Mouse (Mus musculus): ENCODE measurements around the gene Mybpc1.
A peak's percentile ranks its signal among the peaks of the same experiment; 100 is the strongest.
"Not testable (repeated sequence)": the region's sequence is repeated elsewhere in the genome, so short reads cannot be mapped to it uniquely, and the experiment has no call there.

The Mybpc1 gene

DNA sequence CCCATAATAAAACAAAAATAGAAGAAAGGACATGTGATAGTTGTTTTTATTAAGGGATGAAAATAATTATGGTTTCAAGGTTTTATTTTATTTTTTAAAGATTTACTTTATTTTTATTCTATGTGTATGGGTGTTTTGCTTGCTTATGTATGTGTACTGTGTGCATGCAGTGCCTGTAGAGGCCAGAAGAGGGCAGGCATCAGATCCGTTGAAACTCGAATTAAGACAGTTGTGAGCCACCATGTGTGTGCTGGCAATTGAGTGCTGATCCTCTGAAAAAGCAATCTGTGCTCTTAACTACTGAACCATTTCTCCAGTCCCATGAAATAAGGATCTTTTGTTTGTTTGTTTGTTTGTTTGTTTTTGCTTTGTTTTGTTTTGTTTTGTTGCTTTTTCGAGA is 54.7 kb downstream of the Mybpc1 start:
- no peak for DNase-seq (ENCODE audit: low spot score in 2 of 2)

DNA sequence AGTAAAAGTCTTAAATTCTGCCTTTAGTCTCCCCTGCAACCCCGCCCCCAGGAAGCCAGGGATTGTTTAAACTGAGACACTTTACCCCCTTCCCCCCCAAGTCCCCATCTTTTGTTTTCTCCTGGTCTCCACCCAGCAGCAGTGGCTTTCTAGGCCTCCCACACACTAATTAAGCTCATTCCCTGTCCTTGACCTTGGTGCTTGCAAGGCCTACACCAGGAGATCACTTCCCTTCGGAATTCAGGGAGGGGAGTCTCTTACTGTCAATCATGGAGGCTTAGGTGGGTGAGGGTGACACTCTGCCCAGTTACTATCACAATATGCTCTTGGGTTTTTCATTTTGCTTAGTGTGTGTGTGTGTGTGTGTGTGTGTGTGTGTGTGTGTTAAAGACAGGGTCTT is 57.3 kb downstream of the Mybpc1 start:
- no peak for DNase-seq (ENCODE audit: low spot score in 2 of 2)

GRCm38 (mm10) chr10:88530631-88531030 is 74.3 kb downstream of the Mybpc1 start:
- DNase-seq (ENCODE audit: low spot score in 2 of 2): no peak

- DNase-seq (ENCODE audit: low spot score in 2 of 2): no peak
Measured at GRCm38 (mm10) chr10:88524016-88524415, 80.9 kb downstream of the Mybpc1 start.

DNA sequence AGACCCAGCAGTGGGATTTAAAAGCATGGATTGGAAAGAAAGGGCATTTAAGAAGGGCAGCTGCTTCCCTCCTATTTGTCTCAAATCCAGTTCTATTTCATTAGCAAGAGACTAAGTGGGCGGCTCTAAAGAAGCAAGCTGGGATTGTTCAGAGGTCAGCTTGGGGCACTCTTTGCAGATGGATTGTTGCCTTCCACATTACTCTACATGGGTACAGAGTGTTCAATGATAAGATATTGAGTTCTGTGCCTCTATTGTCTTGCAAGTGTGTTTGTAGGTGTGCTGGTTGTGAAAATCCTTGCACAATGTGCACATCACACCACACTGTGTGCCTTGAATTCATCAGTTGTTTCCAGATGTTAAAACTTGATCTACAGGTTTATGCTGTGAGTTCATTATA is 81.7 kb downstream of the Mybpc1 start:
- no peak for DNase-seq (ENCODE audit: low spot score in 2 of 2)

DNA sequence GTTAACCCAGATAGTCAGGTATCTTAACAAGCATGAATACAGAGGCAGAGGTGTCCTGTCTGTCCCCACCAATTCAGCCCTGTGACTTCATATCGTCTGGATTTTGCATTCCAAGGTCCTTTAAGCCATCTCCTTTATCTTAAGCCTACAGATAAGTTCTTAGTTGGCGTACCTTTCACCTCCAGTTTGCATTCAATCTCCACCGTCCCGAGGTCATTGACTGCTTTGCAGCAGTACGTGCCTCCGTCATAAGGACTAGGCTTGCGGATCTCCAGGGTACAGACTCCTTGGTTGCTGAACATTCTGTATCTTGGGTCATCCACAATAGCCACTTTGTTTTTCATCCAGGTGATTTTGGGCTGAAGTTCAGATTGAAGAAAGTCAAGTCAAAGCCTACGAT is 82.2 kb downstream of the Mybpc1 start:
- DNase-seq (ENCODE audit: low spot score in 2 of 2): no peak

GRCm38 (mm10) chr10:88515049-88515448 is 89.9 kb downstream of the Mybpc1 start:
- DNase-seq (ENCODE audit: low spot score in 2 of 2): not testable (repeated sequence)

DNA sequence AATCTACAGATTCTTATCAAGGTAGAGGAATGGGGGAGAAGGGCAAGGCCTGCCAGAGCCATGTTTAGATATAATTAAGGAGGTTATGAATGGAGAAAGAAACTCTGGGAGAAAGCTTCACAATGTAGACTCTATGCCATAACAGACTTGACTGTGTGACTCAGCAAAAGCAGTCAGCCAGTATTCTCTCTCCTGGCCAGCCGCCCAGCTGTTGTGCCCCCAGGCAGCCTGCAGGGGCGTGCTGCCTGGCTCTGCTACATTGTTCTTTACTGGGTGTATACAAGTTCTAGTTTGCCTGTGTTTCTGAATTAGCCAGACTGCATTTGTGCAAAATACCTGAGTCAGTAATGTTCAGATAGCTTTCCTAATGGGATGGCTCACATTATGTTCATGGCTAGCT is 90.5 kb downstream of the Mybpc1 start:
- peak; percentile 18 to 30 for DNase-seq (ENCODE audit: low spot score in 2 of 2)

DNA sequence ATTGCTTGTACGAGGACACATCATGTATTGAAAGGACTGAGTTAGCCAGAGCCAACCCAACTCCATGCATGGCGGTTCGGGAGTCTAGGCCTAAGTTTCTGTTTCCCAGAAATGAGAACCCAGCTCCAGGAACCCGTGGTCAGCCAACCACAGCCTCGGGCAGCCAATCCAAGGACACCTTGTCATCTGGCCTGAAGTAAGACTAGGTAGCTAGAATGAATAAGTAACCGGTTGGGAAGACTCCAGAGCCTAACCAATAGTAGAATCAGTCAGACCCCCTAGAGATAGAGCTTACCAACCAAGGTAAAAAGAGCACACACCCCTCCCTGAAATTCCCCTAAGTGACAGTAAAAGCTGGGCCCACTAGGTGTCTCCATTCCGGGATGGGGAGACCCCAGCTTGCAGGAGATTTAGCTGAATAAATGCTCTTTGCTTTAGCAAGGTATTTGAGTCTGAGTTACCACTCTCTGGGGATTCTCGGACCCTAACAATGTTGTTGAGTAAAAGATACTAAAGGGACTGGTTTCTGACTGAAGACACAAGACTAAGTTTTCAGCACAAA is 91.3 kb downstream of the Mybpc1 start:
- DNase-seq (ENCODE audit: low spot score in 2 of 2): no peak

DNA sequence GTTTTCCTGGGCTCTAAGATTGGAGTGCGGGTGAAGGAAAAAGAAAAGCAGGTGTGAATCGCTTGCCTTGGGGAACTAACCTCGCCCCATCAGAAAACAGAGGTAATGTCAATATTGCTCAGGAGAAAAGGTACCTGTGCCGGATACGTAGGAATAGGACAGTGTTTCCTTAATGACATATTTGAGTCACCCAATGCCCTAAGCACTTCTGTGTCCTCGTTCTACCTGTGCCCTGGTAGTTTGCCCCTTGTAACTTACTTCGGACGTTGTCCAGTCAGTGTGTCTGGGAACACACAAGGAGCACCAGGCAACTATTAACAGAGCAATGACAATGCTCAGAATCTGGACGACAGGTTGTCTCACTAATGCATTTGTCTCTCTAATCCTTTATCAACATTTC is 93.6 kb downstream of the Mybpc1 start:
- no peak for DNase-seq (ENCODE audit: low spot score in 2 of 2)

- DNase-seq (ENCODE audit: low spot score in 2 of 2): no peak
Measured at GRCm38 (mm10) chr10:88510503-88511271, 94.3 kb downstream of the Mybpc1 start.

DNA sequence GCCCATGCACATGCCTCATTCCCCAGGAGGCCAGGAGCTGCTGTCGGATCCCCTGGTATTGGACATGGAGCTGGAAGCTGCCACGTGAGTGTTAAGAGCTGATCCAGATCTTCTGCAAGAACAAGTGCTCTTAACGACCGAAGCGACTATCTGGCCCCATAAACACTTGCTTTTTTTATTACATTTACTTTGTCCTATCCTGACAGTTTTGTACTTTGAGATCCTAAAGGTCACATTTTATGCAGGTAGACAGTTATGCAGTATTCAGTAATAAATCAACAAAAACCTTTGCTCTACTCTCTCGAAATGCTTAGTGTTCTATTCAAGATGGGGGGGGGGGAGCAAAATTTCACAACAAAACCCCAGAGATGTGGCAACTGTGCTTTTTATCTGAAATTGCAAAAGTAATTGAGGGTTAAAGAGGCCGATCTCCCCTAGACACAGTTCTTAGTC is 97.2 kb downstream of the Mybpc1 start:
- no peak for DNase-seq (ENCODE audit: low spot score in 2 of 2)

GRCm38 (mm10) chr10:88505256-88505655 is 99.7 kb downstream of the Mybpc1 start:
- no peak for DNase-seq (ENCODE audit: low spot score in 2 of 2)

GRCm38 (mm10) chr10:88504481-88504880 is 100.5 kb downstream of the Mybpc1 start:
- no peak for DNase-seq (ENCODE audit: low spot score in 2 of 2)

DNA sequence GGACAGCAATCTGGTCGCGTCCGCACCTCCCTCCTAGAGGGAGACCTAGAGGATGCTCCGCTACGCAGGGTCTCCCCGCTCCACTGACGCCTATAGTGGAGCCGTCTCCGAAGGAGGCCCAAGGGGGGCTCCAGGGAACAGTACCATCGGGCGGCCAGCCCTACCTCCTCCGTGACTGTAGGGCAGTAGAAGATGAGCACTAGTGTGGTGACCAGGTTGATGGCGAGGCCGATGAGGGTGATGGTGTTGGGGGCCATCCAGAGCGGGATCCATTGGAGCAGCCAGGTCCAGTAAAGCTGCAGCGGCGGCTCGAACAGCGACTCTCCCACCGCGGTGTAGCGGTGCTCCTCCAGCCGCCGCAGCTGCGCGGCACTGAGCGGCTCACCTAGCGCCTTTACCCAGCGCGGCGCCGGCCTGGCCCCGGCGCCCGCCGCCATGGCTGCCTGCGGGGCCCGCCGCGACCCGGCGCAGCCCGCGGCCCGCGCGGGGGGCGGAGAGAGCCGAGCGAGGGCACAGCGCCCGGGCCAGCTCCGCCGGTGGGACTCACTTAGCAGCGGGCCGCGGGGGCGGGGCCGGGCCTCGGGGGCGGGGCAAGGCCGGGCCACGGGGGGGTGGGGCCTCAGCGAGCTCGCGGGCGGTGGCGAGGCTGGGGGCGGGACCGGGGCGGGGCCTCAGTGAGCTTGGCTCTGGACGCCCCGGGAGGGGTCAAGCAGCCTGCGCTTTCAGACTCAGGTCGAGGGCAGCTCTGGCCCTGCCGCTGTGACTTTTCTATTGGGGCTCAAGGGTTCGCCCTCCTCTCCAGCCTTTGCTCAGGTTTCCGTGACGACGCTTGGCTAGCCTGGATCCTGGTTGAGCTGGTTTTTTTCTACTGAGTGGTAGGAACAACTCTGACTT is 101.3 kb downstream of the Mybpc1 start, which contains the start of gene Chpt1:
Chpt1 (minus strand) TSS at position 653 of the 894 bp plus-strand sequence.
- DNase-seq (ENCODE audit: low spot score in 2 of 2): peak; percentile 40 to 65

GRCm38 (mm10) chr10:88502919-88503318 is 102.0 kb downstream of the Mybpc1 start:
- no peak for DNase-seq (ENCODE audit: low spot score in 2 of 2)

DNA sequence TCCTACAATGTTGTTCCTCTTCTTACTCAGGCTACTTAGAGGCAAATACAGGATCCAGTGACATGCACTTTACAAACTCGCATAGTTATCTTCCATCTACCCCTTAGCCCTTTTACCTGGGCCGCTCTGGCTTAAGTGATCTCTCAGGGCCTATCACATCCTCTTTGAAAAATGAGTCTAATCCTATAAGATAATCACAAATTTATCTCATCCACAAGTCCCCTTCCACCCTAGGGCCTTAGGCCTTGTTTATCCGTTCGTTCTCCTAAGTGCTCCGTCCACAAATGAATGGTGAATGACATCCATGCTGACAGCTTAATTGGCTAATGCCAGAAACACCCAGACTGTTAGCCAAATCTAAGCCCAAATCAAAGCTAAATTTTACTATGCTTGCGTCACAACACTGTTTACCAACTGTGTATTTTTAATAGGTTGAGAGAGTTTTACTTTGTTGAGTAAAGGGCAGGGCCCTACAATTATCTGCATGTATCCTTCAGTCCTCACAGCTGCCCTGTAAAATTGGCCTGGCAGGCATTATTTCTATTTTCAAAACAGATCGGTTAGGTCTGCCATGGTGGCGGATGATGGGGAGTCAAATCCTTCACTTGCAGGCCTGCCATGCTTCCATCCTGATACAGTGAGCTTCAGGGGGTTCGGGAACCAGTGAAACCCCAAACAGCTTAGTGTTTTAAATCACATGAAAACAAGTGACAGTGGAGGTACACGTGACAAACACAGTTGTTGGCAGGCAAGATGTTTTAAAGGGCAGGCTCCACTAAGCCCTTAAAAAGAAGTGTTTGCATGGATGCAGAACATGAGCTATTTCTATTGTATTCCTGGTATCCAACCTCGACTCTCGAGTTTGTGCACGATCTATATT is 102.8 kb downstream of the Mybpc1 start:
- DNase-seq (ENCODE audit: low spot score in 2 of 2): no peak

DNA sequence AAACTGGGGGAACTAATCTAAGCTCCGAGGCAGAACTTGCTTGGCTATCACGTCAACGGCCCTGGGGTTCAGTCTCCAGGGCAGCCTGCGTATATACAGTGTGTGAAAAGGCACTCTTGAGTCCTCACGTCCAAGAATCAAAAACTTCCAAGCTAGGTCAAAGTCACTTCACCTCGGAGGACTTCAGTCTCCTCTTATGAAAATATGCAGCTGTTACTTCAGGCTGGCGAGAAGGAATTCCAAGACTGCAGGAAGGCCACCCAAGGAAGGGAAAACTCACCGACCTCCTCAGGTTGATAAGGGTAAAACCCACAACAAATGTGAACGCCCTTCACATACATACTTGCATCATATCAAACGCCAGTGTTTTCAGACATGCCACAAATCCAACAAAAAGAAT is 103.6 kb downstream of the Mybpc1 start:
- no peak for DNase-seq (ENCODE audit: low spot score in 2 of 2)

DNA sequence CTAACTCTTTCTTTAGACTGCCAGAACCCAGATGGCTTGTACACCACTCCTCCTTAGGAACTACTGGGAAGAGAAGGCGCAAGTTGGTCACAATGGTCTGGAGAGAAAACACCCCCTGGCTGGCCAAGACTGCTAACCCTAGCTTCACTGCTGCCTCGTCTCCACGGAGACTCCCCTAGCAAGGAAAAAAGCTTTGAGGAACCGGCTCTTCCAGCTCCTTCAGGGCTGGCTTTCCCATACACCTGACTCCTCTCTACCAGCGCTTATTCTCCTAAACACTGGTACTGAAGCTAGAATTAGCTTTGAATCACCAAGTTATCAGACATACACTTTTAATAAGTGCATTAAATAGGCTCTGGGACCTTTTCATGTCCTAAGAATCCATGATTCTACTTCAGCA is 105.0 kb downstream of the Mybpc1 start:
- DNase-seq (ENCODE audit: low spot score in 2 of 2): no peak

GRCm38 (mm10) chr10:88496864-88497564 is 107.9 kb downstream of the Mybpc1 start:
- no peak for DNase-seq (ENCODE audit: low spot score in 2 of 2)

Measured in frontal cortex, postnatal 14 days (tissue).